Mouse (Mus musculus): ENCODE data around the gene Snx20.

Gene Snx20

DNA sequence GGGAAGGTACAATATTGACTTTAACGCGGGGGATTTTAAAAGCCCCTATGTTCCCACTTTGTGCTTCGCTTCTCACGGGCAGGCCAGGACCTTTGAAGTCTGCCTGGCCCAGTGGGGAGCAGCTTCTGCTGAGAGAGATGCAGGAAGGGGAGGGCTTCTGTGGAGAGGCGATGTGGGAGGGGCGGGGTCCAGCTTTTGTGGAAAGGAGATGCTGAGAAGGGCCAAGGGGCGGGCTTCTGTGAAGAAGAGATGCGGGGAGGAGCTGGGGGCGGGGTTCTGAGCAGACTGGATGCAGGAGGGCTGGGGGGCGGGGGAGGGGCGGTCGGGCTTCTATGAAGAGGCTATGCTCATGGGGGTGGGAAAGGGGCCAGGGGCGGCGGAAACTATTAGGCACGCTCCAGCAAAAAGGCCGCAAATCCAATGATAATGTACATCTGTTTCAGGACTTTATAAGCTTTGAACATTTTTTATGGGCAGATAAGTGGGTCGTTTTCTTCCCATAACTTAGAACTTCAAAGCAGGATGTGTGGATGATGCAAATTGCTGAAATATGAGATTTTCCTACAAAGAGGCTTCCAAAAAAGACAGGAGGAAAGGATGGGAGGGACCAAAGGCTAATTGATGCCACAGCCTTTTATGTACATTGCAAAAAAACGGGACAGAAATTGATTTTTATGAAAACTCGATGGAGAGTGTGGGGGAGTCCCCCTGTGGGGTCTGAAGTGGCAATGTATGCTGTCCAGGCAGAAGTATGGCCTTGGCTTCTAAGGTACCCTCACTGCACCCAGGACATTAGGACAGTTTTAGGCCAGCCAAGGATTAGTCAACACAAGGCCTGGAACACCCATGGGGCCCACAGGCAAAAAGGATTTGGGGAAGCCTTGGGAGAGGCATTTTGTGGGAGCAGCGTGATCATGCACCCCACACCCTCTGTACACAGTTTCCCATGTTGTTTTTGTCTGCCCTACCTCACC is 31.6 kb downstream of the Snx20 start:
- DNase-seq (ENCODE audit: low spot score in 2 of 2): peak in 1 of 2 experiments; percentile 26

DNA sequence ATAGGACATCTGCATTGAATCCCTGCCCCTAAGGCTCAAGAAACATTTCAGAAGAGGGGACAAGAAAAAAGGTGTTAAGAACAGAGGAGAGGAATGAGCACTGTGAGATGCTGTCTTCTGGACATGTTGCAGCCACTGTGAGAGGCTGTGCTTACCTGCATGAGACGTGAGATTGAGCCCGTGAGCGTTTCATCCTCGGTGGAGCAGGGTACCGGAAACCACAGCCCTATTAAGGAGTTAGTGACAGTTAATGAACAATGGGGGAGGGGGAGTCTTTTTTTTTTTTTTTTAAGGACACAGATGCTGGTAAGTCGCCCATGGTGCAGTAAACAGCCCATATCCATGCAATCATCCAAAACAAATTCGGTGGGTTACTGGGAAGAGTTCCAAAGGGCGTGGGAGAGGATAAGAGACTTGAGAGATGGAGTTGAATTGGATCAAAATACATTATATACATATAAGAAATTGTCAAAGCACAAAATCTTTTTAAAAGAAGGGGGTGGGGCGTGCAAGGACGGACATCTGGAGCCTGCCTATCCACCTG is 32.4 kb downstream of the Snx20 start:
- no peak for DNase-seq (ENCODE audit: low spot score in 2 of 2)

- no peak for DNase-seq (ENCODE audit: low spot score in 2 of 2)
Observed at GRCm38 (mm10) chr8:88599491-88599890, 36.4 kb downstream of the Snx20 start.

GRCm38 (mm10) chr8:88598578-88598977 is 37.4 kb downstream of the Snx20 start:
- DNase-seq (ENCODE audit: low spot score in 2 of 2): no peak

DNA sequence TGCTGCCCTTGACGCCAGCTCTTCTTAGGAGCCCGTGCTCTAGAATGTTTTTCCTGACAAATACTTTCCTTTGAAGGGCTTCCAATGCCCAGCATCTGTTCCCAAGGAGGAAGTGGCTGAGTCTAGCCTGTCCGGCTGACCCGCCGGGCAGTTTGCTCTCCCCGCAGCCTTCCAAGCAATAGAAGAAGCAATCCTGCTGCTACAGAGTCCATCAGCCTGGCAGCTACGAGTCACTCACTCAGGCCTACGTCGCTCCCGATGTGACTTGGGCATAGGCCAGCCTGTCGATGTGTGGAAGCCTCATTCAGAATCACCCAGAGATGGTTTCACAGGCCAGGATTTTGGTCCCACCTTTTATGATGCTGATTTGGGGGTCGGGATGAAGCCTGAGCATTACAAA is 39.9 kb downstream of the Snx20 start:
- DNase-seq (ENCODE audit: low spot score in 2 of 2): no peak

- DNase-seq (ENCODE audit: low spot score in 2 of 2): no peak
Observed at GRCm38 (mm10) chr8:88593947-88594346, 42.0 kb downstream of the Snx20 start.

DNA sequence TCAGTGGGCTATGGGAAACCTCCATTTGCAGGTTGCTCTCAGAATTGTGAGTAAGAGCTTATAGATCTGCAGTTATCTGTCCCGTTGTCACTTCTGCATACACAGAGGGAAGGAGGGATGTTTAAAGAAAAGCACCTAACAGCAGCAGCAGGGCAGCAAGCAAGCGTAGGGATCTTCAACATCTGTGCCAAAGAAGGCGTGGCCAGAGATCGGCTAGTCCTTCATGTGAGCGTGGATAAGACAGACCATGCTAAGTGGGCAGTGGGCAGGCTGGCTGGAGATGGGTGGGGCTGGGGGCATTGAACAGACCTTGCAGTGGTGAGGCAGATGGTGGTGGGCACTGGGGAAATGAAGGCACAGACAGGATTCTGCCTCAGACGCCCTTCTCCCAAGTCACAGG is 45.7 kb downstream of the Snx20 start:
- DNase-seq (ENCODE audit: low spot score in 2 of 2): no peak

GRCm38 (mm10) chr8:88588205-88588889 is 47.6 kb downstream of the Snx20 start:
- no peak for DNase-seq (ENCODE audit: low spot score in 2 of 2)

DNA sequence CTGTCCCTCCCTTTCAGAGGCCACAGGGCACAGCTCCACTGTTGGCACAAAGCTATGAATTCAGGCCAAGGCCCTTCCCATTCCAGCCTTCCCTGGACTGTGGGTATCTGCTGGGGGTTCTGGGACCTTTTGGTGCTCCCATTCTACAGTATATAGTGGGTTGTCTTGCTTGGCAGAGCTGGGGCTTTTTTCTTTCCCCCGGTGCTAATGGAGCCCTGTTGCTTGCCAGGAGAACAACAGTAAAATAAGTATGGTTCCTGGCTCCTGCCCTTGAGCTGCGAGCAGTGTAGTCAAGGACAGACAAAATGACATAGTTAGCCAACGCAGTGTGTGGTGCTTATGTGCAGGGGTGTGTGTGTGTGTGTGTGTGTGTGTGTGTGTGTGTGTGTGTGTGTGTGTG is 52.1 kb downstream of the Snx20 start:
- DNase-seq (ENCODE audit: low spot score in 2 of 2): no peak

- no peak for DNase-seq (ENCODE audit: low spot score in 2 of 2)
Observed at GRCm38 (mm10) chr8:88580785-88581184, 55.1 kb downstream of the Snx20 start.

DNA sequence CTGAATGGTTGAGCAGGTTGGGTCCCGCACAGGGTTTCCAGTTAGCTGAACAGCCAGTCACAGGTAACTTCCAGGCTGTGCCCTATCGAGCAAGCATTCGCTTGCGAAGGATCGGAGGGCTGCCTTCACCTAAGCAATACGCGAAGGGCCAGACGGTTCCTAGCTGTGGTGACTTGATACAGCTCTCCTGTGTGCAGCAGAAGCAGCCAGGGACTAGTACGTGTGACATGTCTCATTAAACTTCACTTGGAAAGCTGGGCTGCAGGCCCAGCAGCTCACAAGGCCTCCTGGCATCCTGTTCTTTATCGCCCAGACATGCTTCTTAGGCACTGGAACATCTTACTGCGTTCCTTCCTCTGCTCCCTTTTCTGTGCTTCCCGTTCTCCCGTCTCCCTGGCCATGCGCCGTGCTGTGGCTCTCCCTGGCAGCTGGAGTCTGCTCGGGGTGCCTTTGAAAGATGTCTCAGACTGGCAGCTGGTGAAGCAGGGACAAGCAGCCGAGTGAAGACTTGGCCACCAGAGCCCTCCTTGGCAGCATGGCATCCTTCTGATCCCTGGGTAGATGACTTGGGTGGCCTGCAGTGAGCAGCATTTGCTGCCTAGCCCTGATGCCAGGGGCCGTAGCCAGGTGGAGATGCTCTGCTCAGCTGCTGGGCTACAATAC is 56.1 kb downstream of the Snx20 start:
- DNase-seq (ENCODE audit: low spot score in 2 of 2): no peak

DNA sequence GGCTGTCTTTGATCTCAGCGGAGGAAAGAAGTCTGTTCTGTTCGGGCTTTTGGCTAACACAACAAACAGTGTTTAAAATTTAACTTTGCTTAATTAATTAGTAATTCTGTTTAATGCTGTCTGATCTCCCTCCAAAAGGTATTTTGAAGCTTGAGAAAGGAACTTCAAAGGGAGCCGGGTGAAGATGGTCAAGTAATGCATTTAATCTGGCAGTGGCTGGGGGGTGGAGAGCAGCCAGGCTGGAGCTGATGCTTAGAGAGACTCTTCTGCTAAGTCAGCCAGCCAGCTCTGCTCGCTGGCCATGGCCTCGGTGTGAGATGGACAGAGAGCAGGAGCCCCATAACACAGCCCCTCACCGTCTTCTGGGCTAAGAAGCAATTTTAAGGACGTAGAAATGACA is 56.7 kb downstream of the Snx20 start:
- no peak for DNase-seq (ENCODE audit: low spot score in 2 of 2)

- no peak for DNase-seq (ENCODE audit: low spot score in 2 of 2)
Observed at GRCm38 (mm10) chr8:88578413-88579175, 57.3 kb downstream of the Snx20 start.

- no peak for DNase-seq (ENCODE audit: low spot score in 2 of 2)
Observed at GRCm38 (mm10) chr8:88577666-88578065, 58.3 kb downstream of the Snx20 start.

Data from spleen, postnatal 4 days (tissue).